Mouse (Mus musculus): ENCODE results near the gene Prr22. TPM values are rescaled to one million over a fixed set of nuclear protein-coding genes. Genes with fewer than 3 reads are reported as not detected.

The Prr22 gene
- polyA plus RNA-seq, 1 experiment from 2014 or later, result 1.7 TPM

DNA sequence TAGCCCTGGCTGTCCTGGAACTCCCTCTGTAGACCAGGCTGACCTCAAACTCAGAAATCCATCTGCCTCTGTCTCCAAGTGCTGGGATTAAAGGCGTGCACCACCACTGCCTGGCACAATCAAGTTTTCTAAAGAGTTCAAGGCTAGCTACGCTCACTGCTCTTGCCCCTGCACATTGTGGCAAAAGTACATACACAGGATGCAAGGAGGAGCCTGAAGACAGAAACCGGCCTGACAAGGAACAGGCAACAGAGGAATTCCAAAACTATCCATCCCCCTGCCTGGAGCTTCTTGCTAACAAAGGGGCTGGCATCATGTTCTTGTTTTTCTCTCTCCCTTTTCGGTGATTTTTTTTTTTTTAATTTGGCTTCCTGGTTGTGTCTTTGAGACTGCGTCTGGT lies 25.9 kb upstream of the Prr22 start:
- Histone ChIP-seq H3K27me3 (peaks cover 3% of the 10 kb centered on the region; the same call in 1 of the 2 replicates), H3K27ac (no peak overlapping the region), H3K9me3 (no peaks in the 10 kb centered on the region), H3K4me3 (replicated peaks) (no peak overlapping the region), H3K4me2 (replicated peaks) (no peak overlapping the region), H3K36me3 (no peaks in the 10 kb centered on the region), H3K9ac (replicated peaks) (no peak overlapping the region), H3K4me1 (replicated peaks) (no peaks in the 10 kb centered on the region)
- WGBS, result 64% methylated on average over 5 of the region's 5 CpGs
- ATAC-seq, result no peak

DNA sequence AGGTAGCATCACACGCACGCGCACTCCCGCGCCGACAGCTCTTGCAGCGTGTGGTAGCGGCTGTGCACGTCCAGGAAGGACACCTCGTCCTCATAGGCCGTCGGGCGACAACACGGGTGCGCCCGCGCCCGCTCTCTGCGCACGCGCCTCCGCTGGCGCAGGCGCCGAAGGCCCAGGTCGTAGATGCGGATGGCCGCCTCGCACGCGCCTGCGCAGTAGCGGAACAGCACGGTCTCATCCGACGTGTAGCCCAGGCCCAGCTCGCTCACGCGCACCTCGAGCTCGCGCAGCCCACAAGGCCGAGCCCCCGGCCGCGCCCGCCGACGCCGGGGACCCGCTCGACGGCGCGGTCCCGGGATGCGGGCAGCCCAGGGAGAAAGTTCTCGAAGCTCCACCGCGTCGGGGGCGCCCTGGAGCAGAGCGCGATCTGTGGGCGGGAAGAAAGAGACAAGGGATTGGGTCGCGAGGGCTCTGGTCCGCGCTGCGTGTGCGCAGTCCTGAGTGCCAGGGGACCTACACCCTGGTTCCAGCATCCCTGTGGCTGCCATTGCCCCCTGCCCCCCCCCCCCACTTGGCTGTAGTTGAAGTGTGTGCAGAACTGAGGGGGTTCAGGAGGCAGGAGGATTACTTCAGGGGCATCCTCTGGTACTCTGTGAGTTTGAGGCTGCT lies 18.5 kb upstream of the Prr22 start:
- H3K27me3 ChIP-seq, result peaks cover 72% of the 10 kb centered on the region
- peaks cover under 1% of the 10 kb centered on the region; the same call in 1 of the 2 replicates for H3K4me1 ChIP-seq (replicated peaks)
- peak; percentile 82 for ATAC-seq
- peak overlapping the region; percentile 28 for H3K4me3 ChIP-seq (replicated peaks)
- no peak overlapping the region for H3K9ac ChIP-seq (replicated peaks)
- H3K27ac ChIP-seq, result no peak overlapping the region
- no peaks in the 10 kb centered on the region for H3K9me3 ChIP-seq
- H3K4me2 ChIP-seq (replicated peaks), result peak overlapping the region; percentile 46
- no peaks in the 10 kb centered on the region for H3K36me3 ChIP-seq
- 23% methylated on average over 71 of the region's 71 CpGs for WGBS

DNA sequence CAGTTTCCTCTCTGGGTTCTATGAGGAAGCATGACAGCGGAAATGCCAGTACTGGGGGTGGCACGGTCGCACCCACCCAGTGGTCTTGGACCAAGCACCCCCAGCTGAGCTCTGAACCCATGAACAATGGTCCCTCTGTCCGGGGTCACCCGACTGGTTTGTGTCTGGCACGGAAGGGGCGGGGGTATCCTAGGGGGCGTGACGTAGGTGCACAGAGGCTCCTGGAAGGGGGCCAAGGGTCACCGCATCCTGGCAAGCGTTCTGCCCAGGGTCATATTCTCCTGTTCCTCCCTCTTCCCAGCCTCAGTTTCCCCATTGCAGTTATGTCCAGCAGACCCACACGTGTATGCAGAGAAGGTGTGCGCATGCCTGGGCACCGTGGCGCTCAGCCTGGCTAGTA lies 16.6 kb upstream of the Prr22 start:
- Histone ChIP-seq H3K27ac (no peak overlapping the region), H3K9me3 (no peaks in the 10 kb centered on the region; the same call in 1 of the 2 replicates), H3K36me3 (no peaks in the 10 kb centered on the region), H3K9ac (replicated peaks) (no peak overlapping the region), H3K4me1 (replicated peaks) (peaks cover 14% of the 10 kb centered on the region), H3K4me3 (replicated peaks) (no peak overlapping the region), H3K4me2 (replicated peaks) (no peak overlapping the region), H3K27me3 (peaks cover 91% of the 10 kb centered on the region)
- WGBS, result 28% methylated on average over 15 of the region's 15 CpGs
- no peak for ATAC-seq

DNA sequence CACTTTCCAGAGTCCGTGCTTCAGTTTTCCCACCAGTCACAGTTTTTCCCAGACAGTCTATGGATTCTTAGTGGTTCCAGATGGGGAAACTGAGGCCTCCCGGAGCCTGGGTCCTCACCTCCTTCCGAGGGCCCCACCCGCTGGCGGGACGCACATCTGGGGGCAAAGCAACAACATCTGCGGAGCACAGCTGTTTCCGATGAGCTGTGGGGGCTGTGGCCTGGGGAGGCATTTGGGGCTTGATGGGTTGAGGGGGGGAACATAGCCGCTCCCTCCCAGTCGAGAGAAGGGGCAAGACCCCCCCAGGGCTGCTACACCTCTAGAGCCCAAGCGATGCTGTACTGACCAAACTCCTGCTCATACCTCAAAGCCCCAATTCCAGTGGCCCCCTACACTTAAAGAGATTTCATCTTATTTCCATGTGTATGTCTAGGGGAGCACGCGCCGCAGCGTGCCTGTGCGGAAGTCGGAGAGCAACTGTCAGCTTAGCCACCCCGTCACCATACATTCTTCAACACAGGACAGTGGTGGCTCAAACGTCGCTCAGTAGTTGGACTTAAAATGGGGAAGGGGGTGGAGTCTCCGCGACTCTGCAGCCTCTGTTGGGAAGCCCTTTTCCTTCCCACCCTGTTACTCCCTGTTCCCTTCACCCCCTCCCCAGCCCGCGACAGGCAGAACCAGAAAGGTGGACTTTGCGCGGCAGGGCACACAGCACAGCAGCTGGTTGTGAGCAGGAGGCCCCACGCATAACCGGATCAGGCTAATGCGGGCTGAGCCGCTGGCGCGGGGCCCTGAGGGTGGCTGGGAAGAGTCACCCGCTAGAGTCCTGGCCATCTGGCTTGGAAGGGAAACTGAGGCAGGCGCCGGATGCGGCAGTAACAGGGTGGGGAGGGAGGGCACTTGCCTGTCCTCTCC lies 15.5 kb upstream of the Prr22 start:
- no peak overlapping the region for H3K27ac ChIP-seq
- no peaks in the 10 kb centered on the region; the same call in 1 of the 2 replicates for H3K9me3 ChIP-seq
- no peak for ATAC-seq
- no peak overlapping the region for H3K4me2 ChIP-seq (replicated peaks)
- H3K4me1 ChIP-seq (replicated peaks), result peaks cover 14% of the 10 kb centered on the region
- H3K27me3 ChIP-seq, result peaks cover 97% of the 10 kb centered on the region
- WGBS, result 18% methylated on average over 36 of the region's 36 CpGs
- no peak overlapping the region for H3K4me3 ChIP-seq (replicated peaks)
- no peak overlapping the region for H3K9ac ChIP-seq (replicated peaks)
- H3K36me3 ChIP-seq, result no peaks in the 10 kb centered on the region

DNA sequence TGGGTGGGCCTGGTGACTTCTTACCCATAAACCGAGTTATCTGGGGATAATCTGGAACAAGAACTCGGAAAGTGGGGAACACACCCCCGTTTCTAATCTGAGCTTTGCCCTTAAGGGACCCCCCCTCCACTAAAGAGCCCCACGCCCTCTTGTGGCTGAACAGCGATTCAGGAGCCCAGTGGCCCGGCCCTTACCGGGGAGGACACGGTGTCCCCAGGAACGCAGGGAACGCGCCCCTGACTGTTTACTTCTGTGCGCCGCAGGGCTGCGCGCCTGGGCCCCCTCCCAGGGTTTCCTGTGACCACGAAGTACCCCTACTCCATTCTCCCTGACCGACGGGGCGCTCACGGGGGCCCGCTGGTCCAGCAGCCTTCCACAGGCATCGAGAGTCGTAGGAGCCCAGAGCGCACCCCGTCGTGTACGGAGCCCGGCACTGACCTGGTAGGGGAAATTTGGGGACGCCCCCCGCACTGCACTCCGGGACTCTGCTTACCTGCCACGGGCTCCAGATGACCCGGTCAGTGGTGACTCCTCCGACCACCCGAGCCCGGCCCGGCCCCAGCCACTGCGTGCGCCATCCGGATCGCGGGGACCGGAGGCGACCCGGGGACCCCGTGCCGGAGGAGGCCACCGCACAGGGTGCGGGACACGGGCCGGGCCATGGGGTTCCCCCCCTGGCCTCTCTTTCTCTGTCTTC lies 13.2 kb upstream of the Prr22 start:
- 1% methylated on average over 51 of the region's 51 CpGs for WGBS
- Histone ChIP-seq H3K9ac (replicated peaks) (peak overlapping the region; percentile 64), H3K4me2 (replicated peaks) (peak overlapping the region; percentile 73), H3K36me3 (no peaks in the 10 kb centered on the region), H3K4me1 (replicated peaks) (peaks cover 18% of the 10 kb centered on the region), H3K4me3 (replicated peaks) (peak overlapping the region; percentile 45), H3K27me3 (peaks cover 96% of the 10 kb centered on the region), H3K27ac (no peak overlapping the region), H3K9me3 (no peaks in the 10 kb centered on the region; the same call in 1 of the 2 replicates)
- ATAC-seq, result peak; percentile 16

DNA sequence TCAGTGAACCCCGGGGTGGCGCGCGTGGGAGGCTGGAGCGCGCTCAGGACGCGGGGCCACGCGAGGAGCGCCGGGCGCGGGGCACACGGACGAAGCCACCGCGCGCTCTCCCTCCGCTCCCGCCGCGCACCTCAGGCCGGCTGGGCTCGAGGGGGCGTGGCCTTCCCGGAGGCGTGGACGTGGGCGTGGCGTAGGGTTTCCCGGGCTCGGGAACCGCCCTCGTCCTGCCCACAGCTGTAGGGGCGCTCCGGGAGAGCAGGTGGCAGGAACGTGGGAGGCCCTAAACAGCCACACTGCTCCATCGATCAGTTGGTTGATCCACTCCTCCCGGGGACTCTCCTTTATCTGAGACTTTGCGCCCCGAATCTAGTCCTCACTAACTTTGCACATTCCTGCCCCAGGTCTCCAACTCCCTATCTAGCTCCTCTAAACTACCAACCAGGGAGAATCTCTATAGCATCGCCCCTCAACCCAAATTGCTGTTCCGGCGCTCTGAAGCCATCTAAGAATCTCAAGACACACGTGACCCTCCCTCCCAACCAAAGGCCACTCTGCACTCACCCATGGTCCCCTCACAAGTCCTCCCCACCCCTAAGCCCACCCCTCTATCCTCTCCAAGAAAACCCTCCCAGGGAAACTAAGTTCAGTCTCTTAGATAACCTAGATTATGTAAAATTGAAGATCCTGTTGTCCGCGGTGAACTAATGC lies 12.5 kb upstream of the Prr22 start, which contains the start of gene Nrtn:
Gene Nrtn (minus strand): TSS at position 115 of the 708 bp plus-strand sequence.
- ATAC-seq, result peak; percentile 16
- no peak within 1 kb of the TSS for H3K27ac ChIP-seq
- under 1% methylated on average over 47 of the region's 48 CpGs for WGBS
- peaks cover 89% of the 10 kb centered on the region for H3K27me3 ChIP-seq
- H3K9ac ChIP-seq (replicated peaks), result peak within 1 kb of the TSS; percentile 64
- H3K4me1 ChIP-seq (replicated peaks), result peaks cover 23% of the 10 kb centered on the region
- peak within 1 kb of the TSS; percentile 73 for H3K4me2 ChIP-seq (replicated peaks)
- no peaks in the 10 kb centered on the region; the same call in 1 of the 2 replicates for H3K9me3 ChIP-seq
- no peaks in the 10 kb centered on the region for H3K36me3 ChIP-seq
- H3K4me3 ChIP-seq (replicated peaks), result peak within 1 kb of the TSS; percentile 45

DNA sequence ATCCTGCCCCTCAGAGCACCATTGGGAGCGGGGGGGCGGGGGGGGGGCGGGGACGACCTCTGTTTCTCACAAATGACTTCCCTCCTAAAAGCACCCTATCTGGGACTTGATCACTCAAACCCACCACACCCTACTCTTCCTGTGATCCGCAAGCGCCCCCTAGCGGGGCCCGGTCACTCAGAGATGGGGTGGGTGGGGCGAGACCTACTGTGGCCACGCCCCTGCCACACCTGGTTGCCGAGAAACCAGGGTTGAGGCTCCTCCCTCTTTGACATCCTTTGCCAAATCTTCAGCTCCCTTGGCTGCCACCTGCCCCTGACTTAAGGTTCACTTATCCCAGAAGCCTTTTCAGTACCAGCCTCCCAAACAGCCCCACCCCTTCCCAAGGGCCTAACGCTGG lies 11.9 kb upstream of the Prr22 start:
- peaks cover 84% of the 10 kb centered on the region for H3K27me3 ChIP-seq
- WGBS, result 6% methylated on average over 12 of the region's 12 CpGs

DNA sequence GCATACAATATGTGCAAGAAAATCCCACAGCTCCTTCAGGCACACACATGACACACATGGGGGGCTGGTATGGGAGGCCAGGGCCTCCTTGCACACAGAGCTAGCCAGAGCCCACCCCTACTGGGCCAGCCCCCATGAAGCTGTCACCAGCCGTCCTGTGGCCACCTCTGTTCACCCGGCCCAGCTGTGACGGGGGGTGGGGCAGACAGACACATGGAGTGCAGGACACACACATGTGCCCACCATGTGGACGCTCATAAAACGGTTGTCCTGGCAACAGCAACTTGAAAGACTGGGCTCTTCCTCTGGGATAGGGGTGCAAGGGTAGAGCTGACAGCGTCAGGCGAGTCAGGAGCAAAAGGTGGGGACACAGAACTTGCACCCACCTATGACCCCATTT lies 10.8 kb upstream of the Prr22 start:
- Histone ChIP-seq H3K4me2 (replicated peaks) (no peak overlapping the region), H3K27ac (no peak overlapping the region), H3K27me3 (peaks cover 72% of the 10 kb centered on the region), H3K4me1 (replicated peaks) (peaks cover 36% of the 10 kb centered on the region), H3K36me3 (no peaks in the 10 kb centered on the region), H3K9ac (replicated peaks) (no peak overlapping the region), H3K4me3 (replicated peaks) (no peak overlapping the region), H3K9me3 (no peaks in the 10 kb centered on the region; the same call in 1 of the 2 replicates)
- no peak for ATAC-seq
- WGBS, result 58% methylated on average over 7 of the region's 7 CpGs

More for the DNA sequence above, 11.9 kb upstream of the Prr22 start:
- H3K9me3 ChIP-seq, result no peaks in the 10 kb centered on the region; the same call in 1 of the 2 replicates
- no peak for ATAC-seq
- no peak overlapping the region; the same call in 1 of the 2 replicates for H3K4me3 ChIP-seq (replicated peaks)
- H3K4me1 ChIP-seq (replicated peaks), result peaks cover 29% of the 10 kb centered on the region
- no peak overlapping the region for H3K9ac ChIP-seq (replicated peaks)
- H3K4me2 ChIP-seq (replicated peaks), result peak overlapping the region; percentile 73; the same call in 1 of the 2 replicates
- H3K36me3 ChIP-seq, result no peaks in the 10 kb centered on the region
- H3K27ac ChIP-seq, result no peak overlapping the region

DNA sequence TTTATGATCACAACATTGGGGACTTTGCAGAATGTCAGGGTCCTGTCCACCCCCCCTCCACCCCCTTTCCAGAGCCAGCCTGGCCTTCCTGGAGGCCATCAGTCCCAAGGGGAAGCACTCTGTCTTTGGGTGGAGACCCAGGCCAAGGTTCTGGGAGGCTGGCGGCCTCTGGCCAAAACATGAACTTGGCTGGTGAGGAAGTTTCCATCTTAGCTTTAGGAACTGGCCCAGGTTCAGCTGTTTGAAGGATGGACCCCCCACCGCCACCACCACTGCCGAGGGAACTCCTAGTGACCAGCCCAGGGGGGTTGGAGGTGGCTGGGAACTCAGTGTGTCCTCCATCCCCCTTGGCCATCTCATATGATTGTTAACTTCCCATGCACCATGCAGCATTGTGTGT lies 9.0 kb upstream of the Prr22 start:
- WGBS, result 76% methylated on average over 3 of the region's 3 CpGs
- Histone ChIP-seq H3K27me3 (peaks cover 54% of the 10 kb centered on the region), H3K9ac (replicated peaks) (no peak overlapping the region), H3K9me3 (no peaks in the 10 kb centered on the region; the same call in 1 of the 2 replicates), H3K27ac (no peak overlapping the region), H3K4me2 (replicated peaks) (0 out of 2 replicates have a peak overlapping the region, but pooled peaks have one; percentile 65), H3K4me3 (replicated peaks) (no peak overlapping the region; the same call in 1 of the 2 replicates), H3K4me1 (replicated peaks) (peaks cover 44% of the 10 kb centered on the region), H3K36me3 (no peaks in the 10 kb centered on the region)
- no peak for ATAC-seq

DNA sequence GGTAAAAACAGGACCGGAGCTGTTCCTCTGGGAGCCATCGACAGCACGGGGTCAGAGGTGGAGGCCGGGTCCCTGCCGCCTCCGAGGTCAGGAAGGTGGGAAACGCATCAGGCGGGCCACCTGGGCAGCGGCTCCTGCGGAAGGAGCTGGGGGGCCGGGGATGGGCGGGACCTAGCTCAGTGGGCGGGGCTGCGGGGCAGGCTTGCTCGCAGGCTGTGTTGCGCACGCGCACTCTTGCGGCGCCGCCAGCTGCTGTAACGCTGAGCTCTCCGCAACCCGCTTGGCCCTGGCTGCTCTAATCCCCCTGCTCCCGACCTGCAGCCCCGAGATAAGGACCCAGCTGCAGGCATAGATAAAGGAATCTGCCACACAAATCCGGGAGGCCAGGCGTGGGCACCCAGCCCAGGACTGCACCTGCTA lies 8.0 kb upstream of the Prr22 start:
- H3K4me1 ChIP-seq (replicated peaks), result peaks cover 38% of the 10 kb centered on the region
- no peaks in the 10 kb centered on the region; the same call in 1 of the 2 replicates for H3K9me3 ChIP-seq
- H3K4me2 ChIP-seq (replicated peaks), result peak overlapping the region; percentile 65
- under 1% methylated on average over 28 of the region's 28 CpGs for WGBS
- peak; percentile 44 for ATAC-seq
- peak overlapping the region; percentile 69 for H3K9ac ChIP-seq (replicated peaks)
- peaks cover 45% of the 10 kb centered on the region for H3K27me3 ChIP-seq
- H3K36me3 ChIP-seq, result peaks cover 6% of the 10 kb centered on the region
- H3K27ac ChIP-seq, result peak overlapping the region; percentile 95
- peak overlapping the region; percentile 51 for H3K4me3 ChIP-seq (replicated peaks)

All from midbrain, embryonic 13.5 days (tissue).